Mouse (Mus musculus) mouse embryonic stem cell (cell line): ENCODE measurements around the gene Tnfaip2.

Experiments
- in situ Hi-C, 2 experiments: fragments of 300-500 bp; cut with MboI; formaldehyde crosslinking; loops; 1 replicate in 1 of 2; 3 replicates in 1 of 2; pipeline ENCODE4 v1.14.3; 2019 to 2020; ENCODE audit warnings: low sequenced_read_pairs in 2 of 2, low pct_unique_long_range_greater_than_20kb in 1 of 2, mixed read lengths in 1 of 2; ENCODE audit not compliant: unreplicated experiment in 1 of 2

The Tnfaip2 gene

GRCm38 (mm10) chr12:111442309-111443010, at the start of gene Tnfaip2:
Gene Tnfaip2, plus strand, starts transcription at chr12:111442469.
- in situ Hi-C loops = no loop called here

DNA sequence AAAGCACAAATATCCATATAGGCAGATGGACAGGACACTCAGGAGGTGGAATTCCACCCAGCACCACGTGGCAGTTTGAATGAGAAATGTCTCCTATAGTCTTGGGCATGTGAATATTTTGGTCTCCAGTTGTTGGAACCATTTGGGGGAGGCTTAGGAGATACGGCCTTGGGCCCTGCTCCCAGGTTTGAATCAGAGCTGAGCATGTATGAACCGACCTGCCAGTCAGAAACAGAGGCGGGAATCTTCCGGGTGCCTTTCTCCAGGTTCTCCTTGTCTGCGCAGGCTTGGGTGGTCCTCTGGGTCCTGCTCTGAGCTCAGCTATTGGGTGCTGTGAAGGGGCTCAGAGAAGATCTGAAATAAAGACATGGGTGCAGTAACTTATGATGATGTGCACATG, 48.3 kb upstream of the Tnfaip2 start:
- in situ Hi-C loops = no loop called here

DNA sequence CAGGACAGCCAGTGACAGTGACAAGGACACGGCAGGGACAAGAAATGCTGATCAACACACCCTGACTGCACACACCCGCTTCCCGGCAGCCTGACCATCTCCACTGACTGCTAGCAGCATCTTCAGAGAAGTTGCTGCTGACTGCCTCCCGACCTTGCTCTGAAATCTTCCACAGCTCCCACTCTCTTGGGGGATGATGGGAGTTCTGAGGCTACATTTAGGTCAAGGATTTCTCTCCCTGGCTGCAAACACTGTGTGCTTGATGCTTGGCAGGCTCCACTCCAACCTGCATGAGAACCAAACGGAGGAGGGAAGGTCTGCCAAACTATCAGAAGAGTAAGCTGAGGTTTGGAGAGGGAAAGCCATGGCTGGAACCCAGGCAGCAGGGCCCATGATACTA, 45.3 kb upstream of the Tnfaip2 start:
- in situ Hi-C loops = no loop called here

- in situ Hi-C loops = no loop called here
Observed at GRCm38 (mm10) chr12:111401454-111402184, 40.6 kb upstream of the Tnfaip2 start.

DNA sequence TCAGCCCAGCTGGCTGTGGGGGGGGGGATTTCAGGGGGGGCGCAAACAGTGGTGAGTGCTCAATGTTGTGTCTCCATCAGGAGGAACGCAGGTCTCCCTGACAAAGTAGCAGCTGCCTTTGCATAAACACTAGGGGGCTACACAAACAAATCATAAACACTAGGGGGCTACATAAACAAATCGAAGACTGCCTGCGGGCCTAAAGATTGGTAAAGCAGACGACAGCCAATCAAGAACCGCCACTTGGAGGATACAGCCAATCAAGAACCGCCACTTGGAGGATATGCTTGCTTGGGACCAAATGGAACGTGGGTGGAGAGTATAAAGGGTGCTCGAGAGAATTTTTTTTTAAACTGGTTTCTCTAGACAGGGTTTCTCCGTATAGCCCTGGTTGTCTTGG, 37.4 kb upstream of the Tnfaip2 start:
- in situ Hi-C loops = no loop called here

DNA sequence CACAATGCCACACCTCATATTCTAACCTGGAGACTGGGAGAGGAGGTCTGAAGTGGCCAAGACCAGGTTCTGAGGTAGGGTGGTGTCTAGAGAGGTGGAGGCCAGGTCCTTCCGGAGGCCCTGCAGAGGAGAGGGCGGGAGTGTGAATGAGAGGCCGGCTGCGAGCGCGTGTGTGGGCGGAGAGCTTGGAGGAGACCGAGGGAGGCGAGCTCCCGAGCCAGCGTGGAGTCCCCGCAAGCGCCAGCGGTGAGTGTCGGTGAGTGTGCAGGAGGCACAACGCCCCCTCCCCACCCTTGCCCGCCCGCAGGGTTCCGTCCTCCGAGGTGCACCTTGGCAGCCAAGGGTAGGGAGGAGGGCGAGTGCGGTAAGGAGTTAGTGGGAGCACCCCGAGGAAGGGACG, 35.6 kb upstream of the Tnfaip2 start, which contains the start of gene Lbhd2:
TSS of gene Lbhd2 (plus strand) at position 188 of the 400 bp plus-strand sequence.
- in situ Hi-C loops = no loop called here

- in situ Hi-C loops = no loop called here
Observed at GRCm38 (mm10) chr12:111409583-111409982, 32.7 kb upstream of the Tnfaip2 start.

GRCm38 (mm10) chr12:111411631-111412355, 30.5 kb upstream of the Tnfaip2 start:
- in situ Hi-C loops = no loop called here

- in situ Hi-C loops = no loop called here
Observed at GRCm38 (mm10) chr12:111412581-111413284, 29.5 kb upstream of the Tnfaip2 start.

GRCm38 (mm10) chr12:111413300-111413699, 29.0 kb upstream of the Tnfaip2 start:
- in situ Hi-C loops = no loop called here

- in situ Hi-C loops = no loop called here
Observed at GRCm38 (mm10) chr12:111416921-111417779, 25.1 kb upstream of the Tnfaip2 start, which contains the start of gene Exoc3l4. Gene Exoc3l4, plus strand, starts transcription at chr12:111417017.

GRCm38 (mm10) chr12:111419918-111420317, 22.4 kb upstream of the Tnfaip2 start:
- in situ Hi-C loops = no loop called here

- in situ Hi-C loops = no loop called here
Observed at GRCm38 (mm10) chr12:111420946-111421709, 21.1 kb upstream of the Tnfaip2 start.

- in situ Hi-C loops = no loop called here
Observed at GRCm38 (mm10) chr12:111422852-111423251, 19.4 kb upstream of the Tnfaip2 start.

GRCm38 (mm10) chr12:111423570-111424129, 18.6 kb upstream of the Tnfaip2 start:
- in situ Hi-C loops = no loop called here

DNA sequence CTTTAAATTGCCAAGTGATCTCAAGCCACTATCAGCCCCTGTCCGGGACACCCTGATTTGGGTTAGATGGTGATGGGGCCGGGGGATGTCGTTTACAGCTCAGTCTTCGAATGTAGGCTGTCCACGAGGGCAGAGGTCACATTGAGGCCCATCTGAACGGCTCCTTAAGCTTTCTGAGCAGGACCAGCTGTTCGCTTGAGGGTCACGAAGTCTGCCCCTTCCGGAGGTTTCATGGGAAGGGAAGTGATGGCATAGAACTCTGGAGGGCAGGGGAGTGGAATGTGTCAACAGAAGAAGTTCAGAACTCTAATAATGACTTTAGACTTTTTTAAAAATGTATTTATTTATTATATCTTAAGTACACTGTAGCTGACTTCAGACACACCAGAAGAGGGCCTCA, 17.7 kb upstream of the Tnfaip2 start:
- in situ Hi-C loops = no loop called here

GRCm38 (mm10) chr12:111425258-111425657, 17.0 kb upstream of the Tnfaip2 start:
- in situ Hi-C loops = loop anchor here (5.0 kb wide), 2 partner anchors 37 to 62 kb away; partner anchors contain the start of gene Gm266 (in 1 of the 2)
